Mouse (Mus musculus): ENCODE measurements at regions not wholly inside any gene's neighbourhood (a gene's known extent, or its start where the extent isn't known, plus 50 kb on each side); places are given as distances from the start of the nearest gene placed in this dataset.

DNA sequence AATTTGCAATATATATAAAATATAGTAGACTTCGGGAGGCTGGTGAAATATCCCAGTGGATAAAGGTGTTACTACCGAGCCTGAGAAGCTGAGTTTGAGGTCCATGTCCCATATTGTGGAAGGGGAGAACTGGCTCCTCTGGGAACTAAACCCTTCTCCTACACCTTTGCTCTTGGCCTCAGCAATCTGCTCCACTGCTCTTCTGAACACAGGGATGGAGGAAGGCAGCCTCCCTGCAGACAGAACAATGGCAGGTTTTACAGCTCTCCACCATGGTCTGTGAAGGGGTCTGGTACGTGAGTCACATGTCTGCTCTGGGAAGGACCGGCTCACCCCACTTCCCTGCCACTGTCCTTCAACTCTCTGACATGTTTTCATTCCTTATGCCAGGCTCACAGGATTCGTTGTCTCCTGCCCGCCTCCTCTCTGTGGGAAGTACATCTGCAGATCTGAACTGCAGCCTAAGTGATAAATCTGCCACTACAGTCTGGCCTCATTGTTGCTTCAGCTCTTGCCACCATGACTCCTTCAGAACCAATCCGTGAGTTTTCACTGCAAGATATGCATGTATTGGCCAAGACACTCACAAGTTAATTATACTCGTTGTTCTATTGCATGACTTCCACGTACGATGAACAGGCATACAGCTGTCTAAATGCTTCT lies 220.0 kb upstream of the Gm9767 start:
- Histone ChIP-seq H3K27me3 (ENCODE audit: insufficient read depth, low read length) (no peaks in the 10 kb centered on the region), H3K9me3 (ENCODE audit: low read length) (no peaks in the 10 kb centered on the region), H3K4me1 (replicated peaks; ENCODE audit: low read depth, low read length) (no peaks in the 10 kb centered on the region), H3K4me3 (replicated peaks; ENCODE audit: low read length) (no peak overlapping the region), H3K36me3 (ENCODE audit: insufficient read depth, low read length) (no peaks in the 10 kb centered on the region)
- TF ChIP-seq NANOG (IDR thresholded peaks at IDR 0.05; ENCODE audit: borderline replicate concordance, low read length) (no peak), POU5F1 (IDR thresholded peaks at IDR 0.05; ENCODE audit: borderline replicate concordance, low read length) (no peak), CTCF (conservative IDR thresholded peaks at IDR 0.05; ENCODE audit: low read length) (no peak)

DNA sequence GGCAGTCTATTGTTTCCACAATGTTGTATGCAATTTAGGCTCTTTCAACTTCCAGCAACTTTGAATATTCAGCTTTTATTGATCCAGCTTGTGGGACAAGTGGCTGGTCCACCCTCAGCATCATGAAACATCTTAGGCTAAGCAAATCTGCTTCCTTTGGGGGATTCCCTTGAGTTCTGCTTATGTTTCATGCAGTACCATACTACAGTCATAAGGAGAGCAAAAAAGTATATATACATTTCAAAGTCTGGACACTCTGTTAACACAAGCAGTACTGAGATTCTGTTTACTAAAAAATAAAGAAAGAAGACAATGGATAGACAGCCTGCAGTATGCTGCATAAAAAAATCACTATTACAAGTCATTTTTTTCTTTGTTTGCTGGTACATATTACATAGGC lies 233.7 kb upstream of the Gm9767 start:
- H3K27me3 ChIP-seq (ENCODE audit: insufficient read depth, low read length) = no peaks in the 10 kb centered on the region
- H3K4me1 ChIP-seq (replicated peaks; ENCODE audit: low read depth, low read length) = no peaks in the 10 kb centered on the region
- no peak overlapping the region for H3K4me3 ChIP-seq (replicated peaks; ENCODE audit: low read length)
- H3K9me3 ChIP-seq (ENCODE audit: low read length) = peaks cover 25% of the 10 kb centered on the region
- no peaks in the 10 kb centered on the region for H3K36me3 ChIP-seq (ENCODE audit: insufficient read depth, low read length)
- no peak for TF ChIP-seq POU5F1 (IDR thresholded peaks at IDR 0.05; ENCODE audit: borderline replicate concordance, low read length)
- TF ChIP-seq NANOG (IDR thresholded peaks at IDR 0.05; ENCODE audit: borderline replicate concordance, low read length) = no peak
- TF ChIP-seq CTCF (conservative IDR thresholded peaks at IDR 0.05; ENCODE audit: low read length) = no peak

DNA sequence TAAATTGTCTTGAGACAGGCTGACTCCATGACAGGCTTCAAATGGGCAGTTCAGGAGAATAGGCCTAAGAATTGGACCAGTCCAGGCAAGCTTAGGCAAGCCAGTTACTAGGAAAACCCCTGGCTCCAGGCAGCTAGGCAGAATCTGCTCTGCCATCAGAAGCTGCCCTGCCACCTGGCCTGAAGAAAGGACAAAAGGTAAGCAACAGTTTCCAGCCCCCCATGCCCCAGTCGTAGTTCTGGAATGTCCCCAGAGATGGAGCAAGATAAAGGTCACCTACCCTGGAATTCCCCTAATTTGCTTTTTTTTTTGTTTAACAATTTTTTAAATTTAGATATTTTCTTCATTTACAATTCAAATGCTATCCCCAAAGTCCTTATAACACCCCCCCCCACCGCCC lies 248.8 kb upstream of the Gm9767 start:
- Histone ChIP-seq H3K4me3 (replicated peaks; ENCODE audit: low read length) (no peak overlapping the region), H3K27me3 (ENCODE audit: insufficient read depth, low read length) (no peaks in the 10 kb centered on the region), H3K9me3 (ENCODE audit: low read length) (no peaks in the 10 kb centered on the region), H3K36me3 (ENCODE audit: insufficient read depth, low read length) (no peaks in the 10 kb centered on the region), H3K4me1 (replicated peaks; ENCODE audit: low read depth, low read length) (no peaks in the 10 kb centered on the region)
- TF ChIP-seq NANOG (IDR thresholded peaks at IDR 0.05; ENCODE audit: borderline replicate concordance, low read length) (no peak), POU5F1 (IDR thresholded peaks at IDR 0.05; ENCODE audit: borderline replicate concordance, low read length) (no peak), CTCF (conservative IDR thresholded peaks at IDR 0.05; ENCODE audit: low read length) (no peak)

DNA sequence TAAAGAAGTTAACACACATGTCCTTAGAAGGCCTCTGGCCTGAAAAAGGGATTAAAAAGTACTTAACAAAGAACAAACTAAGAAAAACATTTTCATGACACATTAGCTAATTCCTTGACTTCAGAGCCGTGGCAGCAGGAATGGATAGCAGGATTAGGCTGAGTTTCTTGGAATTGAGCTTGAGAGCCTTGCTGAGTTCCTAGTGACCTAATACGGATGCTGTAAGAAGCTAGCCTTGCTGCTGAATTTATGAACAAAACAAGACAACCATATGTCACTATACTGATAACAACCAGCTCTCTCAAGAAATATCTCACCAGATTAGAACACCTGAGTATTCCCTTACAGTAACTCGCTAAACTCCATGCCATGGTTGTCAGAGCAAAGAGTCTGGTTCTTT lies 268.2 kb upstream of the Smlr1 start:
- TF ChIP-seq CTCF (conservative IDR thresholded peaks at IDR 0.05; ENCODE audit: low read length) = no peak

DNA sequence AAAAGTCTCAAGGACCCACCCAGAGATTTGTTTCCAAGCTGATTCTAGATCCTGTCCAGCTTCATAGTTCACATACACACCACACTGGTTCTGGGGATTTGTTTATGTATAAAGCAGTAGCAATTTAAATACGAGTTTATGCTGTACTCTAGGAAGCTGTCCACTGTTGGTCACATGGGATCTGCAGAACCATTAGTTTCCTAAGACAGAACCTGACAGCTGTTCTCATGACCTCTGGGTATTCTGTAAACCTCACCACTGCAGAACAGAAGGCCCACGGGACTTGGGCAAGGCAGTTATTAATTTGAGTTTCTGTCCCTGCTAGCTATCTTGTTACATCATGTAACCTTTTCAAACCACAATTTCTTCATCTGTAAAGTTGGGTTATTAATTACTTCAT lies 265.4 kb upstream of the Smlr1 start:
- no peaks in the 10 kb centered on the region for H3K27me3 ChIP-seq (ENCODE audit: insufficient read depth, low read length)
- no peaks in the 10 kb centered on the region for H3K4me1 ChIP-seq (replicated peaks; ENCODE audit: low read depth, low read length)
- H3K4me3 ChIP-seq (replicated peaks; ENCODE audit: low read length) = no peak overlapping the region
- TF ChIP-seq CTCF (conservative IDR thresholded peaks at IDR 0.05; ENCODE audit: low read length) = no peak
- no peak for TF ChIP-seq NANOG (IDR thresholded peaks at IDR 0.05; ENCODE audit: borderline replicate concordance, low read length)
- TF ChIP-seq POU5F1 (IDR thresholded peaks at IDR 0.05; ENCODE audit: borderline replicate concordance, low read length) = no peak
- no peaks in the 10 kb centered on the region for H3K36me3 ChIP-seq (ENCODE audit: insufficient read depth, low read length)
- peaks cover 15% of the 10 kb centered on the region for H3K9me3 ChIP-seq (ENCODE audit: low read length)

More for the DNA sequence above, 268.2 kb upstream of the Smlr1 start:
- H3K4me3 ChIP-seq (replicated peaks; ENCODE audit: low read length) = no peak overlapping the region
- H3K9me3 ChIP-seq (ENCODE audit: low read length) = no peaks in the 10 kb centered on the region; the same call in 1 of the 2 replicates
- no peaks in the 10 kb centered on the region for H3K36me3 ChIP-seq (ENCODE audit: insufficient read depth, low read length)
- H3K27me3 ChIP-seq (ENCODE audit: insufficient read depth, low read length) = no peaks in the 10 kb centered on the region
- H3K4me1 ChIP-seq (replicated peaks; ENCODE audit: low read depth, low read length) = peaks cover 9% of the 10 kb centered on the region

DNA sequence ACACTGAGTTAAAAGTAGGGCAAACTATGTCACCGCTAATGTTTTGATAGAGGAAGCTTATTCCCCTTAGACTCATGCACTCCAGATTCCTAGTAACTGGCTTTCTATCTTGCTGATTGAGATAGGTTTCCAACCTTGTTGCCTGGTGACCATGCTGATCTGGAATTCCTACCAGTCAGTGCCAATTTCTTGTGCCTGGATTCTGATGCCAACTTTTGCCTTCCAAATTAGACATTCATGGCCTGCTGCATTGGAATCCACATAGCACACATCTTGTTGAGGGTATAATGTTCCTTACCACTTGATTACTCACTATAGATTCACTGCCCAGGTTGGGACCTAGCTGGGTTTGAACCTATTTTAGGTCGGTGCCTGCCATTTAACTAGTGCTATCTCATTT lies 262.8 kb upstream of the Smlr1 start:
- TF ChIP-seq POU5F1 (IDR thresholded peaks at IDR 0.05; ENCODE audit: borderline replicate concordance, low read length) (no peak), NANOG (IDR thresholded peaks at IDR 0.05; ENCODE audit: borderline replicate concordance, low read length) (no peak), CTCF (conservative IDR thresholded peaks at IDR 0.05; ENCODE audit: low read length) (no peak)
- no peak overlapping the region for H3K4me3 ChIP-seq (replicated peaks; ENCODE audit: low read length)
- H3K36me3 ChIP-seq (ENCODE audit: insufficient read depth, low read length) = no peaks in the 10 kb centered on the region
- peaks cover 15% of the 10 kb centered on the region for H3K9me3 ChIP-seq (ENCODE audit: low read length)
- H3K27me3 ChIP-seq (ENCODE audit: insufficient read depth, low read length) = no peaks in the 10 kb centered on the region
- no peaks in the 10 kb centered on the region for H3K4me1 ChIP-seq (replicated peaks; ENCODE audit: low read depth, low read length)

DNA sequence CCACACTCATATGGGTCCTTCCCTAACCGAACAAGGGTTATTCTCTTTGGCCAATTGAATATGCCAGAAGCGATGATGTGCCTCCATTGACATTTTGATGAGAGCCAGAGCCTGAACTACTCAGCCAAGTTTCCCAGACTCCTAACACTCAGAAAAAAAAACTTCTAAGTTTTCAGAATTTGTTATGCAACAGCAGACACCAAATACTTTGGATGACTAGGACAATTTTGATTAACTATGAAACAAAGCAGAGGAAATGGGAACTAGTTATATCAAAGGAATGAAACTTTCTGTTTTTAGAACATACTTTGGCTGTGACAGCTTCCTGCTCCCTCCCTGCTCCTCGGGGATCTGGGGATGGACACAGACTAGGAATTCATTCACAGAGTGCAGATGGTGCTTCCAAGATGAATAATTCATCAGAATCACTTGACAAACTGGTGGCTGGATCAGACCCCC lies 254.3 kb upstream of the Smlr1 start:
- Histone ChIP-seq H3K4me1 (replicated peaks; ENCODE audit: low read depth, low read length) (no peaks in the 10 kb centered on the region), H3K4me3 (replicated peaks; ENCODE audit: low read length) (no peak overlapping the region), H3K27me3 (ENCODE audit: insufficient read depth, low read length) (no peaks in the 10 kb centered on the region), H3K9me3 (ENCODE audit: low read length) (no peaks in the 10 kb centered on the region), H3K36me3 (ENCODE audit: insufficient read depth, low read length) (no peaks in the 10 kb centered on the region)
- TF ChIP-seq CTCF (conservative IDR thresholded peaks at IDR 0.05; ENCODE audit: low read length) (no peak), NANOG (IDR thresholded peaks at IDR 0.05; ENCODE audit: borderline replicate concordance, low read length) (no peak), POU5F1 (IDR thresholded peaks at IDR 0.05; ENCODE audit: borderline replicate concordance, low read length) (no peak)

DNA sequence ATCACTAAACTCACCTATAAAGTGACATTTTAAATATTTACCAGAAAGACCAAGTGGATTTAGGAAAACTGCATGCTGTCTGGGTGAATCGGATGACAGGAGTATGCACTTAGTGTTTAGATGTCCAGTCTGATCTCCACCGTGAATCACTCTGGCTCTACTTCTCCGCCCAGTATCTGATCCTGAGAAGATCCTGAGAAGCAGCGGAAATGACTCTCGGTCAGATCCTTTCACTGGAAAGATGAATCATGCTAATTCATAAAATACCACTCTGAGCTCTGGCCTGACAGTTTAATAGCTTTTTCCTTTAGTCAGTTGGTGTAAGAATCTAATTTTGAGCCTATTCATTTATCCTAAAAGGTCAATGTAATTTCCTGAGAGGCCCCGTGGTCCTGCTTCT lies 252.6 kb upstream of the Smlr1 start:
- H3K9me3 ChIP-seq (ENCODE audit: low read length) = peaks cover 12% of the 10 kb centered on the region
- H3K4me3 ChIP-seq (replicated peaks; ENCODE audit: low read length) = no peak overlapping the region
- no peaks in the 10 kb centered on the region for H3K4me1 ChIP-seq (replicated peaks; ENCODE audit: low read depth, low read length)
- no peaks in the 10 kb centered on the region for H3K27me3 ChIP-seq (ENCODE audit: insufficient read depth, low read length)
- no peaks in the 10 kb centered on the region for H3K36me3 ChIP-seq (ENCODE audit: insufficient read depth, low read length)
- TF ChIP-seq POU5F1 (IDR thresholded peaks at IDR 0.05; ENCODE audit: borderline replicate concordance, low read length) (no peak), NANOG (IDR thresholded peaks at IDR 0.05; ENCODE audit: borderline replicate concordance, low read length) (no peak), CTCF (conservative IDR thresholded peaks at IDR 0.05; ENCODE audit: low read length) (no peak)

DNA sequence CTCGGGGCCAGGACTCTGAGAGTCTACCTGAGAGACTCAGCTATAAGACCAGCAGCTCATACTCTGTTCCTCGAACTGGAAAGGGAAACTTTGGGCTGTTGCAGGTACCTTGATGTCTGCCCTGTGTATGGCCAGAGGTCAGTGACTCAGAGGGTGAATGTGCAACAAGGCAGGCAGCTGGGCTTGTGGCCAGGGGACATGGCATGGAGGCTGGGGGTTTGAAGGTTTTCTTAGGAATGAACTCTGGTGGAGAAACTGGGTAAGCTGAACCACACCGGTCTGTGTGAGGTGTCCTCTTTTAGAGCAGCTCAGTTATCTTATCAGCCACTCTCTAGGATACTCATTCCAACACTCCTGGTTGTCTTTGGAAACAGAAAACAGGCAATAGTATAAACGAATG lies 251.9 kb upstream of the Smlr1 start:
- Histone ChIP-seq H3K4me3 (replicated peaks; ENCODE audit: low read length) (no peak overlapping the region), H3K36me3 (ENCODE audit: insufficient read depth, low read length) (no peaks in the 10 kb centered on the region), H3K4me1 (replicated peaks; ENCODE audit: low read depth, low read length) (no peaks in the 10 kb centered on the region), H3K9me3 (ENCODE audit: low read length) (peaks cover 14% of the 10 kb centered on the region), H3K27me3 (ENCODE audit: insufficient read depth, low read length) (no peaks in the 10 kb centered on the region)
- TF ChIP-seq NANOG (IDR thresholded peaks at IDR 0.05; ENCODE audit: borderline replicate concordance, low read length) = no peak
- no peak for TF ChIP-seq CTCF (conservative IDR thresholded peaks at IDR 0.05; ENCODE audit: low read length)
- no peak for TF ChIP-seq POU5F1 (IDR thresholded peaks at IDR 0.05; ENCODE audit: borderline replicate concordance, low read length)

All from E14TG2a.4 (cell line).